Mouse (Mus musculus) MEL (cell line): ENCODE data around the gene Isoc2a.

ENCODE experiments used
- CHD1 ChIP-seq: IDR thresholded peaks from 2 replicates; pipeline ENCODE4 v1.6.1; 2012; ENCODE audit warnings: low read depth, mild to moderate bottlenecking, inconsistent platforms, low read length, improper control_type of control experiment
- RCOR1 ChIP-seq: IDR thresholded peaks from 2 replicates; pipeline ENCODE4 v1.6.1; 2012; ENCODE audit warnings: low read depth, mild to moderate bottlenecking, inconsistent platforms, low read length, improper control_type of control experiment

DNA sequence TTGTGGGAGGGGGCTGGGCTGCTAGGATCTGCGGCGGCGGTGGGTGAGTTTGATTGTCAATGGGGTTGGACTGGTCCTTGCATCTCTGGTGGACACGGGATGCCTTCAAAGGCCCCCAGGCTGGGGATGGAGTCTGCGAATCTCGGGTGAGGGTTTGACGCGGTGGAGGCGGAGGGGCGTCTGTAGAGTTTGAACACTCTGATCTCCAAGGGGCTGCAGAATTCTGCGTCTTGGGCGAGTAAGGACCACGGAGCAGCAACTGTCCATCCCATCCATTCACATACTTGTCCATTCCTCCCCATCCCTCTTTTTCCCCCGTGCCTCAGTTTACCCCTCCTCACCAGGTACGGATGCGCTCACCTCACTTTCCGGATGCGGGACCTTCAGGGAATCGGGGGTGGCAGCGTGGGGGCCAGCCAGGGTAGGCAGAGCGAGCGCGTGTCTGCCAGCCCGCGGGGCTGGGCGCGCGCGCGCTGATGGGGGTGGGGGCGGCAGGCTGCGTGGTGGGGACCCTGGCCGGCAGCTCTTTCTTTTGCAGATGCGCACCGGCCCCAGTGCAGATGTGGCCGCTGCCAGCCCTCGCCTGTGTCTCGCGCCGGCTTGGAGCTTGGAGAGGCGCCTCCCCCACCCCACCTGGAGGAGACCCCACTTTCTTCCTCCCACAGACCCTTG is 32.6 kb upstream of the Isoc2a start, which contains the start of gene Shisa7:
- TF ChIP-seq RCOR1 = no peak
- no peak for TF ChIP-seq CHD1
